Mouse (Mus musculus) kidney, embryonic 15.5 days (tissue): ENCODE results near the gene Cdh26. TPM values are rescaled to one million over a fixed set of nuclear protein-coding genes. Genes with fewer than 3 reads are reported as not detected.

Experiments
- ATAC-seq: fragments of 200-750 bp; cut with Nextera tagmentation; replicated peaks from 2 replicates; pipeline ENCODE4 v1.8.0; 2017; ENCODE audit warnings: moderate TSS enrichment; ENCODE audit not compliant: low FRiP score
- H3K27ac ChIP-seq: fragments of 300-500 bp; sonication (generic); 2 replicates; pipeline ENCODE4 v1.5.1; 2015; ENCODE audit warnings: mild to moderate bottlenecking, inconsistent platforms
- H3K27me3 ChIP-seq: fragments of 300-500 bp; sonication (generic); 2 replicates; pipeline ENCODE4 v1.6.1; 2015; ENCODE audit warnings: inconsistent platforms
- H3K36me3 ChIP-seq: fragments of 300-500 bp; sonication (generic); 2 replicates; pipeline ENCODE4 v1.6.1; 2015; ENCODE audit warnings: inconsistent platforms
- H3K4me1 ChIP-seq: fragments of 300-500 bp; sonication (generic); 2 replicates; pipeline ENCODE4 v1.6.1; 2015; ENCODE audit warnings: inconsistent platforms
- H3K4me2 ChIP-seq: fragments of 300-500 bp; sonication (generic); 2 replicates; pipeline ENCODE4 v1.6.1; 2015; ENCODE audit warnings: moderate library complexity, mild to moderate bottlenecking, inconsistent platforms
- H3K4me3 ChIP-seq: fragments of 300-500 bp; sonication (generic); replicated peaks from 2 replicates; pipeline ENCODE4 v1.5.1; 2015; ENCODE audit warnings: mild to moderate bottlenecking, inconsistent platforms
- H3K9ac ChIP-seq: fragments of 300-500 bp; sonication (generic); 2 replicates; pipeline ENCODE4 v1.6.1; 2015; ENCODE audit warnings: mild to moderate bottlenecking, inconsistent platforms
- H3K9me3 ChIP-seq: fragments of 300-500 bp; sonication (generic); replicated peaks from 2 replicates; pipeline ENCODE4 v1.6.1; 2016; ENCODE audit warnings: inconsistent platforms
- WGBS: fragments of 180-500 bp; shearing (Covaris S2); methylation state at CpG from one replicate; pipeline ENCODE4 v1.1.7; 2015; ENCODE audit warnings: mixed read lengths; 5-methylcytosine and 5-hydroxymethylcytosine counted together
- polyA plus RNA-seq: library from polyadenylated mRNA; unstranded; fragments of >200 nt; fragmentation: Nextera tagmentation; extraction: Ambion mirVana; gene quantifications from 2 replicates; pipeline ENCODE4 v1.2.1, GENCODE M21; 2015

Gene Cdh26
- polyA plus RNA-seq, 1 experiment from 2014 or later = 0.70 TPM

DNA sequence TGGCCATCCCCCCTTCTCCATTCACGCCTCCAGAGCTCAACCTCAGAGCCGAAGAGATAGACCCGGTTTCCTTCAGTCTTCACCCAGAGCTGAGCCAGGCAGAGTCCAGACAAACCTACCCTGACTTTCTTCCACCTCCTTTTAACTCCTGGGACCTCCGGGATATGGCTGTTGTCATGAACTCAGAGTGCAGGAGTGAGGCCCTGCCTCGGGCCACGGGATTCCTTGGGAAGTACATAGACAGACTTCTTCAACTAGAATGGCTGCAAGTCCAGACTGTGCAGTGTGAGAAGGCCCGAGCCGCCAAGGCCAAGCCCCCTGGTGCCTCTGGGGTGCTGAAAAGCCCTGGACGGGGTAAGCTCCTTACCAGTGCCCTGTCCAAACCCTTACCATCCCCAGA lies 9.8 kb upstream of the Cdh26 start:
- no peak overlapping the region for H3K4me3 ChIP-seq
- peaks cover 16% of the 10 kb centered on the region for H3K36me3 ChIP-seq
- H3K27ac ChIP-seq = no peak overlapping the region
- H3K27me3 ChIP-seq = no peaks in the 10 kb centered on the region
- 81% methylated on average over 9 of the region's 9 CpGs for WGBS
- ATAC-seq = no peak
- no peak overlapping the region for H3K9ac ChIP-seq
- peaks cover 9% of the 10 kb centered on the region for H3K4me1 ChIP-seq
- no peak overlapping the region for H3K4me2 ChIP-seq
- H3K9me3 ChIP-seq = no peaks in the 10 kb centered on the region

DNA sequence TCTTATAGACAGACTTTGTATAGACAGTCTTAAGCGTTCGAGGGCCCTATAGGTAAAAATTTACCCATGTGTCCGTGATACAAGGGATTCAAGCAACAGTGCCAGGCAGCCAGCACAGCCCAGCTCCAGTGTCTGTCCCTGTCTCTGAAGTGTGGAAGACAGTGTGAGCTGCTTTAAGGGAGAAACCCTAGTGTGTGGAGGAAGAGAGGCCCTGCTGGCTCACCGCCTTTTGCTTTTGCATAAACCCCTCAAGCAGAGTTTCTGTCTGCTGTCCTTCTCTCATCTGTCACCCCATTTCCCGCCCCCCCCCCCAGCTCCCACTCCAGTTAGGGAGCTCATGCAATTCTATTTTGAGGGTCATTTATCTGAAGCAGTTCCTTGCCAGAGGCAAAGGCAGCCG lies 8.7 kb upstream of the Cdh26 start:
- Histone ChIP-seq H3K27ac (0 out of 2 replicates have a peak overlapping the region, but pooled peaks have one; percentile 37), H3K4me2 (no peak overlapping the region), H3K4me1 (0 out of 2 replicates have a peak, but pooled peaks cover 3% of the 10 kb centered on the region), H3K27me3 (no peaks in the 10 kb centered on the region), H3K9ac (no peak overlapping the region), H3K9me3 (no peaks in the 10 kb centered on the region), H3K36me3 (peaks cover 16% of the 10 kb centered on the region), H3K4me3 (no peak overlapping the region)
- 63% methylated on average over 6 of the region's 6 CpGs for WGBS
- no peak for ATAC-seq

DNA sequence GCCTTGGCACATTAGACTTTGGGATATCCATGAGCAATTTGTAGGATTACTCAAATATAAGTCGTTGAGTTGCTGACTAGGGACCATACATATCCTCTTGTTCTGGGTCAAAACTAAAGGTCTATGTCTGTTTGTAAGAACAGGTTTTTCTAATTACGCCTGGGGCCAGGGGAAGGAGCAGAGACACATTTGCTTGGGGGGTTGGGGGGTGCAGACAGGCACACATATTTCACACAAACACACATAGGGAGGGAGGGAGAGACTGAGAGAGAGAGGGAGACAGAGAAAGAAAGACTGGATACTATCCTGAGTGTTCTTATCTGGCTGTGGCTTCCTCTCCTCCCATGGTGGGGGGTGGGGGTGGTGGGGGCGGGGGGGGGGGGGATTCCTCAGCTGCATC lies 8.1 kb upstream of the Cdh26 start:
- Histone ChIP-seq H3K36me3 (peaks cover 16% of the 10 kb centered on the region), H3K4me2 (no peak overlapping the region), H3K4me1 (0 out of 2 replicates have a peak, but pooled peaks cover 3% of the 10 kb centered on the region), H3K27ac (0 out of 2 replicates have a peak overlapping the region, but pooled peaks have one; percentile 37), H3K4me3 (no peak overlapping the region), H3K9ac (no peak overlapping the region), H3K27me3 (no peaks in the 10 kb centered on the region), H3K9me3 (no peaks in the 10 kb centered on the region)
- ATAC-seq = no peak
- WGBS = 25% methylated on average over 3 of the region's 3 CpGs

DNA sequence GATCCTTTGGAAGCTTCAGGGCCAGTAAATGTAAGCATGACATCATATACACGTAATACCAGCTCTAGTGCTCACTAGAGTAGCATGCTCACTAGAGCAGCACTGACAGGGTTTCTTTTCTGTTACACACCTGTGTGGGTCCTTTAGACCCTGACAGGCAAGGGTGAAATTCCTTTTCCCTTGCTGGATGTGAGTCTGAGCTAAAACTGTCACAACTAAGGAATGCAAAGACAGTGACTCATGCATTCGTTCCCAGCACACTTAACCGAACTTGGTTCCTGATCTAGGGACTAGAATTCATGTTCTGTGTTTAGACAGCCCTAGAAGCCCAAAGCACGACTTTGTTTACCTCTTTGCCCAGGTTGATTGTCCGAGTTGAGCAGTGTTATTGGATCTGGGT lies 7.1 kb upstream of the Cdh26 start:
- 0 out of 2 replicates have a peak, but pooled peaks cover 3% of the 10 kb centered on the region for H3K4me1 ChIP-seq
- ATAC-seq = no peak
- H3K4me3 ChIP-seq = no peak overlapping the region
- no peak overlapping the region for H3K4me2 ChIP-seq
- H3K27ac ChIP-seq = no peak overlapping the region
- 70% methylated on average over 5 of the region's 5 CpGs for WGBS
- no peaks in the 10 kb centered on the region for H3K9me3 ChIP-seq
- peaks cover 11% of the 10 kb centered on the region for H3K36me3 ChIP-seq
- no peak overlapping the region for H3K9ac ChIP-seq
- H3K27me3 ChIP-seq = no peaks in the 10 kb centered on the region

DNA sequence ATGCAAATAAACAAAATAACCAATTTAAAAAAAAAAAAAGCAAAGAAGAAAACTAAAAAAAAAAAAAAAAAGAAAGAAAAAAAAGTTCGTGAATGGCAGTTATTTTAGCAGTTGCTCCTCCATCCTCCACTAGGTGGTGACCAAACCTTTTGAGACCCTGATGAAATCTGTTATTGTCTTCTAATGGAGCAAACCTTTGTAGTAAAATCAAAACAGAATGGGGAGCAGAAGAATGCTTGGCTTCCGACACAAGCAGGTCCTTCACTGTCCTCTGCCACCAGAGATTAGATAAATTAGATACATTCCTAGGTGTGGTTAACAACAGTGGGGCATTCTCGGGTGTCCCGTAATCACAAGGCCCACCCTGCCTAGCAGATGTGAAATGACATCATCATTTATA lies 4.1 kb upstream of the Cdh26 start:
- no peak overlapping the region for H3K4me2 ChIP-seq
- no peak overlapping the region for H3K9ac ChIP-seq
- no peak overlapping the region for H3K27ac ChIP-seq
- ATAC-seq = no peak
- H3K36me3 ChIP-seq = no peaks in the 10 kb centered on the region
- no peaks in the 10 kb centered on the region for H3K27me3 ChIP-seq
- no peak overlapping the region for H3K4me3 ChIP-seq
- no peaks in the 10 kb centered on the region for H3K9me3 ChIP-seq
- H3K4me1 ChIP-seq = 0 out of 2 replicates have a peak, but pooled peaks cover 8% of the 10 kb centered on the region
- 46% methylated on average over 4 of the region's 4 CpGs for WGBS

DNA sequence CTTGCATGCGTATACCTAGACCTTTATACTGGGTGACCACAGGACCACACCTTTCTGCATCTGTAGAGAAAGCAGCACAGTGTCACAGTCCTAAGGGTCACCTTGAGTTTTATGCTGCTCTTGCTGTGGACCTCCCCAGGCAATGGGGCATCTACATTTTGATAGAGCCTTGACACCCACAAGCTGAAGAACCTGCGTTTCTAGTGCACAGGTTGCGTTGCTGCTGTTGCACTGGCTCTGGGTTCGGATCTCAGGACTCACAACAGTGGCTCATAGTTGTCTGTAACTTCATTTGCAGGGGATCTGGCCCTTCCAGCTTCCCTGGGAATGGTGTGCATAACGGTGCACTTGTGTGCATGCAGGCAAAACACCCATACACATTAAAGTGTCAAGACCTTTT lies 3.1 kb upstream of the Cdh26 start:
- ATAC-seq = no peak

DNA sequence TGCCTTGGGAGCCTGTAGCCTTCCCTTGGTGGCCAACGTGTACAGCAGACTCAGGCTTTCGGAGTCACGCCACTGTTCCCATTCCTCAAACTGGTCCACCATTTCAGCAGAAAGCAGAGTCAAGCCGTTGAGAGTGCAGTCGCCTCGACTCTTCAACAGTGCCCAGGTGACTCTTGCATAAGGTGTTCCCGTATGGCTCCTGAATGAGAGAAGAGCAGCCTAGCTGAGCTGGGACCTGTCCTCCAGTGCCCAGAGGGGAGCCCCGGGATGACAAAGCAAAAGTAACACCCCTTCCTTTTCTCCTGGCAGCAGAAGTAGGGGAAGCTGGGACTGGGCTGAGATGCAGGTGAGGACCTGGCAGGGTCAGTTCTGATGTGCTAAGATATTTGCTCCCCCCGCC lies 2.1 kb upstream of the Cdh26 start:
- no peak for ATAC-seq
- 66% methylated on average over 9 of the region's 9 CpGs for WGBS
- Histone ChIP-seq H3K4me1 (peaks cover 10% of the 10 kb centered on the region), H3K4me3 (no peak overlapping the region), H3K4me2 (no peak overlapping the region), H3K9ac (no peak overlapping the region), H3K36me3 (no peaks in the 10 kb centered on the region), H3K27ac (no peak overlapping the region), H3K9me3 (no peaks in the 10 kb centered on the region), H3K27me3 (no peaks in the 10 kb centered on the region)

More for the DNA sequence above, 3.1 kb upstream of the Cdh26 start:
- 78% methylated on average over 5 of the region's 5 CpGs for WGBS
- Histone ChIP-seq H3K4me1 (peaks cover 10% of the 10 kb centered on the region), H3K9ac (no peak overlapping the region), H3K36me3 (no peaks in the 10 kb centered on the region), H3K9me3 (no peaks in the 10 kb centered on the region), H3K4me3 (no peak overlapping the region), H3K27ac (no peak overlapping the region), H3K27me3 (no peaks in the 10 kb centered on the region), H3K4me2 (no peak overlapping the region)

DNA sequence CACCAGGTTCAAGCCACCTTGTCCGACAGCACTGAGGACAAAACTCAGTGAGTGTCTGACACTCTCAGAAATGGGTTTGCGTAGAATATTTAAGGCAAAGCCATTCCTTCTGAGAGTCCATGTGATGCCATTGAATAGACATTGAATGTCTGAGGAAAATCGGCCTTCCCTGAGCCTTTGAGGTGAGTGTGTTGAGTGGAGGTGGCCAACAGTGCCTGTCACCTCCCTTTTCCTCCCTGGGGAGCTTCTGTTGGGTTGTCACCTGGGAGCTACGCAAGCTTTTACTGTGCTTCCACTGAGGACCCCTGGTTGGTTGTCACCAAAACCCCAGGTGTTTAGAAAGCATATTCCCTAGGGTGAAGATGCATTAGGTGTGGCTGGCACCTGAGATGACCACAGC lies 1.7 kb upstream of the Cdh26 start:
- no peak overlapping the region for H3K4me2 ChIP-seq
- H3K4me1 ChIP-seq = peaks cover 10% of the 10 kb centered on the region
- ATAC-seq = no peak
- H3K9ac ChIP-seq = no peak overlapping the region
- no peaks in the 10 kb centered on the region for H3K9me3 ChIP-seq
- H3K36me3 ChIP-seq = no peaks in the 10 kb centered on the region
- H3K27ac ChIP-seq = no peak overlapping the region
- 85% methylated on average over 4 of the region's 4 CpGs for WGBS
- H3K27me3 ChIP-seq = no peaks in the 10 kb centered on the region
- no peak overlapping the region for H3K4me3 ChIP-seq

DNA sequence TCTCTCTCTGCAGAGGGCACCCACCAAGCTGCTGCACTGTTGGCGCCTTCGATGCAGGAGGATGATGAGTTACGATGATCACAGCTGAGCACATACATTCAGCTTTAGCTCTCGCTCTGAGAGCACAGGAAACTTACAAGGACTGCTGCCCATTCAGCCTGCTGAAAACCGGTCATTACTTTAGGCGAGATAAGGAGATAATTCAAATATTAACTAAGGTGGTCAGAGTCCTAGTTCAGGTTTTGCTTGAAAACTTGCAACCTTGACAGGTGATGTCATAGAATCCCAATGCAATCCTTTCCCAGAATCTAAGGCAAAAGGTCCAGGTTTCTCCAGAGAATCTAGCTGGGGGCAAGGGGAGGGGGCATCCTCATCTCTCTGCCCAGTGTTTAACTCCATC lies 905 bp upstream of the Cdh26 start:
- Histone ChIP-seq H3K9ac (no peak overlapping the region), H3K9me3 (no peaks in the 10 kb centered on the region), H3K4me1 (peaks cover 10% of the 10 kb centered on the region), H3K4me2 (no peak overlapping the region), H3K27me3 (no peaks in the 10 kb centered on the region), H3K27ac (no peak overlapping the region), H3K4me3 (no peak overlapping the region), H3K36me3 (no peaks in the 10 kb centered on the region)
- 62% methylated on average over 6 of the region's 6 CpGs for WGBS
- no peak for ATAC-seq

DNA sequence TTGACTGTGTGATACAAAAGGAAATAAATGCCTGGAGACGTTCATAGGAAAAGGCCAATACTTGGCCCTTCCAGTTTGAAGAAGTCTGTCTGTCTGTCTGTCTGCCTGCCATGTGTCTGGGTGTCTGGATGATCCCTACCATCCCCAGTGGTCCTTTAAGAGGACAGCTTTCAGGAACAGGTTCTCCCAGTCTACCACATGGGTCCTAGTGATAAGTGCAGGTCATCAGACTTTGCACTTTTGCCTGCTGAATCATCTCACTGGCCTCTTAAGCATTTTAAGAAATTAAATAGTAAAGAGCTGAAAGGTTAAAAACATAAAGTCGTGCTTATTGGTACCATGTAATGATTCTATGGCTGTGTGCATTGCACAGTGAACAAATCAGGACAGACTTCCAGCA lies 3.2 kb downstream of the Cdh26 start:
- no peak for ATAC-seq
- H3K9me3 ChIP-seq = no peaks in the 10 kb centered on the region
- no peak overlapping the region for H3K4me3 ChIP-seq
- no peaks in the 10 kb centered on the region for H3K36me3 ChIP-seq
- H3K27me3 ChIP-seq = no peaks in the 10 kb centered on the region
- H3K9ac ChIP-seq = no peak overlapping the region
- H3K4me1 ChIP-seq = peaks cover 10% of the 10 kb centered on the region
- H3K27ac ChIP-seq = no peak overlapping the region
- no peak overlapping the region for H3K4me2 ChIP-seq
- 80% methylated on average over 2 of the region's 2 CpGs for WGBS

DNA sequence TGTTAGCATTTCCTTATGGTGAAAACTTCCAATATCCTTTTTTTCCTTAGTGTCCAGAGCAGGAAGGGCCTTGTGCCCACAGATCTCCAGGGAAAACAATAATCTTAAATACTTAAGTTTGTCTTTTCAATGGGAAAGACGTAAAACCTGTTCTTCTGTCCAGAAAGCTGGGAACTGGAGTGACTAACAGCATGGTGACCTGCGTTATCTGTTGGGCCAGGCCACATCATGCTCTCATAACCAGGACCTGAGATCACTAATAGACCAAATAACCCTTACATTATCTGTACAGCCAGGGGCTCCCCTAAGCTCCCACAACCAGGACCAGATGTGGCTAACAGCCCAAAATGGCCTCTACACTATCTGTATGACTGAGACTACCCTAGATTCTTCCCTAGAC lies 3.6 kb downstream of the Cdh26 start:
- ATAC-seq = no peak

DNA sequence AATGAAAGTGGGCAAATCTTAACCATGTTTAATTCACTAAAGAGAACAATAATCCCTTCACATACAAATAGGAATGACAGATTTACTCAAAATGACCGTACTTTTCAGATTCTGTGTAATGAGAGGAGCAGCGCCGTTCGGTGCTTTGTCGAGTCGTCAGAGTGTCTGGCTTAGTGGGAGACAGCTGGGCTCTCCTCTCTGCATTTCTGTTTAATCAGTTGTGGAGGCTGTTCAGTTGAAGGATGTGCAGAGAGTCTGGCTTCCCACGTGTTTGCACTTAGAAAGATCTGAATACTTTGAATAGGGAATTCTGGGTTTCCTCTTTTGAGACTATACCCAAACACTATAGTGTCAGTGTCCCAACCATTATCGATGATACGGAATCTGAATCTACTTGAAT lies 7.0 kb downstream of the Cdh26 start:
- ATAC-seq = no peak
- H3K4me3 ChIP-seq = no peak overlapping the region
- no peaks in the 10 kb centered on the region for H3K27me3 ChIP-seq
- no peaks in the 10 kb centered on the region for H3K9me3 ChIP-seq
- H3K4me2 ChIP-seq = no peak overlapping the region
- no peaks in the 10 kb centered on the region for H3K36me3 ChIP-seq
- 68% methylated on average over 9 of the region's 9 CpGs for WGBS
- no peak overlapping the region for H3K9ac ChIP-seq
- H3K4me1 ChIP-seq = no peaks in the 10 kb centered on the region
- no peak overlapping the region for H3K27ac ChIP-seq

More for the DNA sequence above, 3.6 kb downstream of the Cdh26 start:
- Histone ChIP-seq H3K4me2 (no peak overlapping the region), H3K27me3 (no peaks in the 10 kb centered on the region), H3K4me3 (no peak overlapping the region), H3K27ac (no peak overlapping the region), H3K9ac (no peak overlapping the region), H3K36me3 (no peaks in the 10 kb centered on the region), H3K9me3 (no peaks in the 10 kb centered on the region), H3K4me1 (peaks cover 10% of the 10 kb centered on the region)
- WGBS = 86% methylated on average over 2 of the region's 2 CpGs

DNA sequence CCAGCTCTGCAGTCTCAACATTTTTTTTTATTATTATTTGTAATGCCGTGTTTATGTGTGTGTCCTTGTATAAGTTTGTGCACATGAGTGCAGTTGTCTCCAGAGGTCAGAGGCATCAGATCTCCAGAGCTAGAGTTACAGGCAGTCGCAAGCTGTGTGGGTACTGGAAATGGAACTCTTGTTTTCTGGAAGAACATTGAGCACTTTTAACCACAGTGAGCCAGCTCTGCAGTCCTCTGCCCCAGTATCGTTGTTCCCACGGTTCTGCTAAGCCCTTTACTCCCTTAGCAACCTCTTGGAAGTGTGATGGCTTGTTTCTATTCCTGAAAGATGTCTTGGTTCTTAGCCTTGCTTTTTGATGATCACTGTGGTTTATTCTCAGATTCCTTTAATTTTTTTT lies 19.1 kb downstream of the Cdh26 start:
- 73% methylated on average over 4 of the region's 4 CpGs for WGBS

More for the DNA sequence above, 19.1 kb downstream of the Cdh26 start:
- ATAC-seq = no peak
- Histone ChIP-seq H3K9ac (no peak overlapping the region), H3K4me1 (peaks cover 4% of the 10 kb centered on the region), H3K4me3 (no peak overlapping the region), H3K4me2 (no peak overlapping the region), H3K27ac (no peak overlapping the region), H3K36me3 (no peaks in the 10 kb centered on the region), H3K9me3 (no peaks in the 10 kb centered on the region), H3K27me3 (no peaks in the 10 kb centered on the region)
